Mouse (Mus musculus): ENCODE data around the gene Slc25a45. TPM values are rescaled to one million over a fixed set of nuclear protein-coding genes. Genes with fewer than 3 reads are reported as not detected.

The Slc25a45 gene
- polyA plus RNA-seq (2015; fragmentation: Nextera tagmentation; extraction: Ambion mirVana): 4.2 and 5.6 TPM in 2 replicates

DNA sequence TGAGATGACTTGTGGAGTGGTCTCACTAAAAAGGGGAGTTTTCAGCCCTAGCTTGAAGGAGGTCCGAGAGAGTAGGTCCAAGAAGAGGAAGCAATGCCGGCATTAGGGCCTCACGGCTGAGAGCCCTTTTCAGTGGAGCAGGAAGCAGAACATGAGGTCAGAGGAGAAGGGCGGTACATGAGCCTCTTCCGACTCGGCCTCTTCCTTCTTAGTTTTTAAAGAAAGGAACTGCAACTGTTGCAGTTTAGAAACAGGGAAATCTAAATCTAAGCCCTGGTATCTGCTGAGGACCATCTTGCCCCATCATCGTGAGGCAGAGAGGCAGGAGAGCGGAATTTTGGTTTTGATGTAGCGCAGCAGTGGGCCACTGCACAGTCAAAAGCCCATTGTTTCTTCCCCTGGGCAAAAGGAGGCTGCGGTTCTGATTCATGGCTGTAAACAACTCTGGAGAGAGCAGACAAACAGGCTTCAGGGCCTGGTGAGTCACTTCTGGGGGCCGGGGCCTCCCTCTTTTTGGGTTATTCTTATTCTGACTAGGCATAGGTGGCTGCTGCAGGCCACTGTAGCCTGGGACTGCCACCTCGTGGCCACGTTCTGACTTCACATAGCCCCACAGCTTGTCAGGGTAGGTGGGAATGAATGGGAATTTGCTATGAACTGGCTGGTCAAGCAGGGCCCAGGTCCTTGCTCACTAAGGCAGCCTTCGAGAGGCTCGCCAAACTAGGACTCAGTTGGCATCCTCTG lies at the start of gene Slc25a45:
TSS of gene Slc25a45 (plus strand) at position 191 of the 744 bp plus-strand sequence.
- H3K36me3 ChIP-seq: 0 out of 2 replicates have a peak, but pooled peaks cover 3% of the 10 kb centered on the region
- no peaks in the 10 kb centered on the region for H3K9me3 ChIP-seq
- H3K27me3 ChIP-seq: no peaks in the 10 kb centered on the region
- peak within 1 kb of the TSS; percentile 21 for H3K4me3 ChIP-seq
- peak within 1 kb of the TSS; percentile 45 for H3K4me2 ChIP-seq
- peaks cover 39% of the 10 kb centered on the region for H3K4me1 ChIP-seq
- peak within 1 kb of the TSS; percentile 31 for H3K9ac ChIP-seq
- peak; percentile 53 for ATAC-seq (ENCODE audit: borderline replicate concordance, extremely low read depth, low FRiP score, low TSS enrichment)
- 38% methylated on average over 15 of the region's 15 CpGs for WGBS
- H3K27ac ChIP-seq: peak within 1 kb of the TSS; percentile 87

GRCm38 (mm10) chr19:5828155-5828554 lies 49.5 kb upstream of the Slc25a45 start:
- Histone ChIP-seq H3K9me3 (no peaks in the 10 kb centered on the region), H3K4me1 (peaks cover 45% of the 10 kb centered on the region), H3K27me3 (no peaks in the 10 kb centered on the region), H3K36me3 (no peaks in the 10 kb centered on the region), H3K4me3 (no peak overlapping the region), H3K27ac (no peak overlapping the region; the same call in 1 of the 2 replicates), H3K9ac (no peak overlapping the region), H3K4me2 (no peak overlapping the region)
- ATAC-seq (ENCODE audit: borderline replicate concordance, extremely low read depth, low FRiP score, low TSS enrichment): no peak
- 80% methylated on average over 3 of the region's 3 CpGs for WGBS

- peaks cover 43% of the 10 kb centered on the region for H3K4me1 ChIP-seq
- H3K4me2 ChIP-seq: no peak overlapping the region
- no peaks in the 10 kb centered on the region for H3K36me3 ChIP-seq
- no peaks in the 10 kb centered on the region for H3K9me3 ChIP-seq
- H3K9ac ChIP-seq: no peak overlapping the region
- no peak overlapping the region for H3K27ac ChIP-seq
- H3K4me3 ChIP-seq: no peak overlapping the region
- WGBS: 88% methylated on average over 7 of the region's 7 CpGs
- no peak for ATAC-seq (ENCODE audit: borderline replicate concordance, extremely low read depth, low FRiP score, low TSS enrichment)
- H3K27me3 ChIP-seq: no peaks in the 10 kb centered on the region
Measured at GRCm38 (mm10) chr19:5828905-5829304, 48.7 kb upstream of the Slc25a45 start.

DNA sequence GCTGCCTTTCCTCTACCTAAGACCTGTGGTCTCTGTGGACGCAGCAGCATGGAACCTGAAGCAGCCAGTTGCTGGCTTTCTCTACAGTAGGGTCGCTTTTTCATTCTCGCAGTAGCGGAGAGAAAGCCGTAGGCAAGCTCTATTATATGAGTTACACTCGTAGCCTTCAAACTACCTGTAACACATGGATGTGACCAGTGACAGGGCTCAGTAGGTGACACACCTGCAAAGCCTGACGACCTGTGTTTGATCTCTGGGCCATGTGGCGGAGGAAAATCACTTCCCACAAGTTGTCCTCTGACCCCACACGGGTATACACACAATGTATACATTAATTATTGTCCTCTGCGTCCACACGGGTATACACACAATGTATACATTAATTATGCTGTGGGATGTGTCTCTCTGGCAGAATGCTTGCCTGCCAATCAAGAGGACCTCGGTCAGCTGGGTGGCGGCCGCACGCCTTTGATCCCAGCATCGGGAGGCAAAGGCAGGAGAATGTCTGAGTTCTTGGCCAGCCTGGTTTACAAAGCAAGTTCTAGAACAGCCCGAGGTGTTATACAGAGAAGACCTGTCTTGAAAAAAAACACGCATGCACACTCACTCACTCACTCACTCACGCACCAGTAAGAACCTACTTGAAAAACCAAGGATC lies 47.5 kb upstream of the Slc25a45 start:
- Histone ChIP-seq H3K9me3 (no peaks in the 10 kb centered on the region), H3K27me3 (no peaks in the 10 kb centered on the region), H3K9ac (no peak overlapping the region), H3K36me3 (no peaks in the 10 kb centered on the region), H3K4me3 (no peak overlapping the region), H3K4me2 (no peak overlapping the region), H3K4me1 (peaks cover 33% of the 10 kb centered on the region), H3K27ac (no peak overlapping the region)
- ATAC-seq (ENCODE audit: borderline replicate concordance, extremely low read depth, low FRiP score, low TSS enrichment): no peak
- WGBS: 67% methylated on average over 19 of the region's 19 CpGs

- no peak for ATAC-seq (ENCODE audit: borderline replicate concordance, extremely low read depth, low FRiP score, low TSS enrichment)
- Histone ChIP-seq H3K4me1 (peaks cover 33% of the 10 kb centered on the region), H3K36me3 (no peaks in the 10 kb centered on the region), H3K4me3 (no peak overlapping the region), H3K27ac (no peak overlapping the region), H3K4me2 (no peak overlapping the region), H3K27me3 (no peaks in the 10 kb centered on the region), H3K9ac (no peak overlapping the region), H3K9me3 (no peaks in the 10 kb centered on the region)
- 79% methylated on average over 7 of the region's 7 CpGs for WGBS
Measured at GRCm38 (mm10) chr19:5830776-5831175, 46.8 kb upstream of the Slc25a45 start.

DNA sequence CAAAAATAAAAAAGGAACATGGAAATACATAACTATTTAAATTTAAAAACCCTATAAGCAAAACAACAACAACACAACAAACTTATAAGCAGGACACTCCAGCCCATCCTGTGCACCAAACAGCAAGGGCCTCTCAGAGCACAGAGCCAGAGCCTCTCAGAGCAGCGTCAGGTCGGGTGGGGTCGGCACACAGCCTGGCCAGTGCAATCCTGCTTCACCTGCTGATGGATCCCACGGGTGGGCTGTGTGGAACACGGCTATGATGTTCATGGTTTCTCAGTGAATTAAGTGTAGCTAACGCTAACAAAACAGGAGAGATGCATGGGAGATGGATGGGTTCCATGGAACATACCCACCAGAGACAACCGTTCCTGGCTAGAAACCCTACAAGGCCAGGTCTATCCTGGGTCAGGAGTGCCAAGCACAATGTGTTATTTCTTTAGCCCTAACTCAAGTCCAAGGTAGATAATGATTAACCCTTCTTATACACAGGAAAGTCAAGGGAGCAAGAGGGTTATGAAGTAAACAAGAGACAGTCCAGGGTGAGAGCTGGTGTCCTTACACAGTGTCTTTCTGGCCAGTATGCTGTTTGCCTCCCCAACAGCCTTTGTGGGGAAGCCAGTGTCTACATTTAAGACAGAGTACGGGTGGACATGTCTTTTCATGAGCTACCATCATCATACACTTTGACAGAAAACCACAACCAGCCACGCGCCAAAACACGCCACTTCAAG lies 46.2 kb upstream of the Slc25a45 start:
- no peak overlapping the region for H3K27ac ChIP-seq

DNA sequence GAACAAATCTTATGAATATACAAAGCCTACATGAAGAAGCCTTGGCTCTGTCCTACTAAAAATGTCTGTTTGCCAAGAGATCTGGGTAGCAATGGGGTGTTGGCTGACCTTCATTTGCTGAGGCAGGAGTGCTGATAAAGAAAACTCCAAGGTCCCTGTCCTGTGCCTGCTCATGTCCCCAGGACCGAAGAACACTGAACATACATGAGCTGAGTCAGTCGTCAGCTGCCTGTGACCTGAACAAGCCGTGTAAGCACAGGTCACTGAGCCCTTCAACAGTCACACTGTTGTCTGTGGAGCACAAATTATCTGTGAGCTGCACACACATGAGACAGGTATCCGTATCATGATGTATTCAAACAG lies 45.7 kb upstream of the Slc25a45 start:
- 76% methylated on average over 4 of the region's 4 CpGs for WGBS
- Histone ChIP-seq H3K4me2 (no peak overlapping the region), H3K4me3 (no peak overlapping the region), H3K9ac (no peak overlapping the region), H3K27me3 (no peaks in the 10 kb centered on the region), H3K9me3 (no peaks in the 10 kb centered on the region), H3K36me3 (no peaks in the 10 kb centered on the region), H3K4me1 (peaks cover 33% of the 10 kb centered on the region), H3K27ac (0 out of 2 replicates have a peak overlapping the region, but pooled peaks have one; percentile 25)
- no peak for ATAC-seq (ENCODE audit: borderline replicate concordance, extremely low read depth, low FRiP score, low TSS enrichment)

More for the DNA sequence above, 46.2 kb upstream of the Slc25a45 start:
- Histone ChIP-seq H3K9ac (no peak overlapping the region), H3K9me3 (no peaks in the 10 kb centered on the region), H3K4me2 (no peak overlapping the region), H3K4me1 (peaks cover 33% of the 10 kb centered on the region), H3K27me3 (no peaks in the 10 kb centered on the region), H3K36me3 (no peaks in the 10 kb centered on the region), H3K4me3 (no peak overlapping the region)
- 78% methylated on average over 11 of the region's 11 CpGs for WGBS
- no peak for ATAC-seq (ENCODE audit: borderline replicate concordance, extremely low read depth, low FRiP score, low TSS enrichment)

DNA sequence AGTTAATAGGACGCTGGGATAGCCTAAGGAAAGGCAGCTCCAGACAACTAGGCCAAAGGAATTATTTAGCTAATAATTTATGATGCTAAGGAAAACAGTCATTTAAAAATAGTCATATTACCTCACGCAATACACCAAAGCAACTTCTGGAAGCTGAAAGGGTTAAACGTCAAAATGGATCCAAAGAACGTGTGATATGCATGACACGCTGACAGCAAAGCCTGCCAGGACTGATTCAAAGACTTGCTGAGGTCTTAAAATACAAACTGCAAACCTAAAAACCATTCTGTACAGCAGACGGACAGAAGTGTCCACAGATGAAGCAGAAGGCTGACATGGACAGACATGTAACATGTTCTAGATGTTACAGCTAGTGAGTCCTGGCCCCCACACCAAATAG lies 45.3 kb upstream of the Slc25a45 start:
- Histone ChIP-seq H3K9me3 (no peaks in the 10 kb centered on the region), H3K36me3 (no peaks in the 10 kb centered on the region), H3K4me3 (no peak overlapping the region), H3K27me3 (no peaks in the 10 kb centered on the region), H3K9ac (no peak overlapping the region), H3K27ac (peak overlapping the region; percentile 25; the same call in 1 of the 2 replicates), H3K4me1 (peaks cover 30% of the 10 kb centered on the region), H3K4me2 (no peak overlapping the region)
- WGBS: 51% methylated on average over 6 of the region's 6 CpGs
- ATAC-seq (ENCODE audit: borderline replicate concordance, extremely low read depth, low FRiP score, low TSS enrichment): no peak

DNA sequence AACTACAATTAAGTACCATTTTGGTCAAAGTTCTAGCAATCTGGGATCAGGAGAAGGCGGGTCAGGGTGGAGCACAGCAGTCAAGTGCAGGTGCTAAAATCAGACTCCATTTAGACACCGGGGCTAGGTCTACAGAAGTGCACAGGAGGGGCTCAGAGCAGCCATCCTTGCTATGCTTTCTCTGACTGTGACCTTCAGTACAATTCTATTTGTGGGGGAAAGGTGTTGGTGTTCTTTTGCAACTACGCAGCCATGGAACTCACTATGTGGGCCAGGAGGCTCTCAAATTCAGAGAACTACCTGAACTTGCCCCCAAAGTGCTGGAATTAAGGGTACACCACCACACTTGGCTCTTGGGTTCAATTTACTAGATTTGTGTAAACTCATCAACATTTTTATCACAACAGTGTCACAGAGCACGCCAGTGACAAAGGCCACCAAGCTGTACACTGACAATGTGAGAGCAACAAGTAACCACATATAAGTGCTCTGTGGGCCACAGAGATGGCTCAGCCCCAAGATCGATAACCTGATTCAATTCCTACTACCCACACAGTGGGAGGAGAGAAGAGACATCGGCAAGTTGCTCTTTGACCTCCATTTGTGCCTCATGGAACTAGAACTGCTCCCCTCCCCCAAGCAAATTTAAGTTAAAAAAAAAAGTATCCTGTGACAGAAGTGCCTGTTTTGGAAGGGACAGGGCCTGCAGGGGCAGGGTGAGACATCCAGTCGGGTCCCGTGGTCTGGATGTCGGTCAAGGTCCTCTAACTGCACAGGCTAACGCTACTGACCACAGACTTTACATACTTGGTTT lies 44.1 kb upstream of the Slc25a45 start:
- peaks cover 24% of the 10 kb centered on the region for H3K4me1 ChIP-seq
- no peak overlapping the region for H3K27ac ChIP-seq
- ATAC-seq (ENCODE audit: borderline replicate concordance, extremely low read depth, low FRiP score, low TSS enrichment): no peak
- no peak overlapping the region for H3K4me3 ChIP-seq
- WGBS: 79% methylated on average over 10 of the region's 10 CpGs
- no peak overlapping the region for H3K9ac ChIP-seq
- no peak overlapping the region for H3K4me2 ChIP-seq
- H3K36me3 ChIP-seq: no peaks in the 10 kb centered on the region
- H3K27me3 ChIP-seq: no peaks in the 10 kb centered on the region
- no peaks in the 10 kb centered on the region for H3K9me3 ChIP-seq

- no peaks in the 10 kb centered on the region for H3K9me3 ChIP-seq
- no peak overlapping the region for H3K9ac ChIP-seq
- H3K27me3 ChIP-seq: no peaks in the 10 kb centered on the region
- no peaks in the 10 kb centered on the region for H3K36me3 ChIP-seq
- no peak overlapping the region for H3K4me3 ChIP-seq
- no peak overlapping the region; the same call in 1 of the 2 replicates for H3K4me2 ChIP-seq
- peaks cover 25% of the 10 kb centered on the region for H3K4me1 ChIP-seq
- 68% methylated on average over 12 of the region's 12 CpGs for WGBS
- ATAC-seq (ENCODE audit: borderline replicate concordance, extremely low read depth, low FRiP score, low TSS enrichment): peak; percentile 46
- H3K27ac ChIP-seq: no peak overlapping the region
Measured at GRCm38 (mm10) chr19:5834260-5834925, 43.2 kb upstream of the Slc25a45 start.
